Mouse (Mus musculus) left cerebral cortex, adult 18-20 months (tissue): ENCODE measurements at regions not wholly inside any gene's neighbourhood (a gene's known extent, or its start where the extent isn't known, plus 50 kb on each side); places are given as distances from the start of the nearest gene placed in this dataset.

ENCODE experiments used
- DNase-seq, 2 experiments: peaks; one replicate each; pipeline ENCODE4 v3.0.0; 2021 to 2022; ENCODE audit warnings: low spot score in 2 of 2, mixed read lengths in 1 of 2

DNA sequence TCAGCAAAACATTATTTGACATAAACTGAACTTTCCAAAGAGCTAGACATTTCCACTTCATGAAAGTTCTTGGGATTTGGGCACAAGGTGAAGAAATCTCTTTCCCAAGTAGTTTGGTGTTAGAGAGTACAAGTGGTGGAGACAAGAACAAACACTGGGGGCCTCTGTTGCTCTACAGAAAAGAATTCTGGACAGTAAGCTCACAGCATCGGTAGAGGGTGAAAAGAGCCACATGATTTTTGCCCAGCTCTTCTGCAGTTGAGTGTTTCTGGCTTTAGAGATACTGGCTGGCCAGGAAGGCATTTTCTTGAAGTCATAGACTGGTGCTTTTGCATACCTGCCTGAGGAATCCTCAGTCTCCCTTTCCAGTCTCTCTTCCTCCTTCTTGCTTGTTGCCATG lies 127.8 kb downstream of the Stk31 start:
- peak; percentile 3 to 15 for DNase-seq

DNA sequence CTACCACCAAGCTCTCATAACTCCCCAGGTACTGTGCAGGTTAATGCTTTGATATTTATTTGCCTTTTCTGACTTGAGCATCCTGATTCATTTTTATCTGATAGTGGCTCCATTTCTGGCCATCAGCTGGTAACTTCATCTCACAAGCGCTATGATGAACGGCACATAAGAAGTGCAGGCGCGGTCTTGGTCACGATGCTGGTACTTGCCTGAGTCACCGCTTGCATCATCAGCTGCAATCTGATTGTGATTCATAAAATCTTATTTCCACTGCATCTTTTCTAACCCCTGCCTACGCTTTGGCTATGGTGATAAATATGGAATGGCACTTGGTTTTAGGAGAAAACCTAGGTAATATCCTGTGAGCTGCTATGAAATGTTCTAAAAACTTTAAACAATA lies 128.3 kb downstream of the Stk31 start:
- DNase-seq, result peak in 1 of 2 experiments; percentile 4

DNA sequence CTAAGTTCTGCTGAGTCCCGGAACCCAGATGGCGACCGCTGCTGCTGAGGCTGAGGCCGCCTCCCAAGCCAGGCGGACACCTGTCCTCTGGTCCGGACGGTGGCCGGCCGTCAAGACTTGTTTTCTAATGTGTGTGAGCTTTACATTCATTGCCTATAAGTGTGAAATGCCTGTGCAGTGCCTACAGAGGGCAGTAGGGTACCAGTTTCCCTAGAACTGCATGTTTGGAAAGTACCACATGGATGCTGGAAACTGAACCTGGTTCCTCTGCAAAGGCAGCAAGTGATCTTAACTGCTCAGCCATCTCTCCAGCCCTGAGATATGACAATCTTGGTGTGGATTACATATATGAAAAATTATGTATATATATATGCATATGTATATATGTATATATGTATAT lies 138.6 kb downstream of the Stk31 start:
- DNase-seq, result no peak

DNA sequence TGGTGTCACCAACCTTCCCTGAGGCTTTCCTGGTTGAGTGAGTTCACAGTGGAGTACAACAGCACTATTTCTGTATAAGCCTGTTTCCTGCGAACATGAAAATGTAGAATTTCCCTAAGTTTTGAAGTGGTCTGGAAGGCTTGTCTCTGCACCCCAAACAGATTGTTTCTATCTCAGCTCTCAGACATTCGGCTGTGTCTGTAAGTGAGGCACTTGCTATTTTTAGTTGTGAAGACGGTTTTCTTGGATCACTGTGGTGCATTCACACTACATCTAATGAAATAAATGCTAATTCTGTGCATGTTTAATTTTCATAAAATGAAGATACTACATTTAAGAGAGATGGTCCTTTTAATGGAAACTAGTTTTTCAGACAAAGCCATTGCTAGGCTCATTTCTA lies 139.1 kb downstream of the Stk31 start:
- no peak for DNase-seq

DNA sequence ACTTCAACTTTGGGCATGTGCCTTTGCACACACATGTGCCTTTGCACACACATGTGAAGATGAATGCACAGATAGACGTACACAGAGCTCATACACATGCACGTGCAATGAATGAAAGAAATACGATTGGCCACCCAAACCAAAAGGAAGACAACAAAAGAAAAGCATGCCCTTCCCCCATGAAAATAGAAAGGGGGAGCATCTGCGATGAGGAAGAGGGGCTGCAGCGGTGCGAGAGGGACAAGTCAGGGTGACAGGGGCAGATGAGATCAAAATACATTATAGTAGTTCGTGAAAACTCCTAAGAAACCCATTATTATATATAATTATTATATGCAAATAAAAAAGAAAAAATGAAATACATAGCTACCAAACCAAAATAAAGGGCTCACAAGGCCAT lies 149.5 kb downstream of the Stk31 start:
- DNase-seq, result no peak

DNA sequence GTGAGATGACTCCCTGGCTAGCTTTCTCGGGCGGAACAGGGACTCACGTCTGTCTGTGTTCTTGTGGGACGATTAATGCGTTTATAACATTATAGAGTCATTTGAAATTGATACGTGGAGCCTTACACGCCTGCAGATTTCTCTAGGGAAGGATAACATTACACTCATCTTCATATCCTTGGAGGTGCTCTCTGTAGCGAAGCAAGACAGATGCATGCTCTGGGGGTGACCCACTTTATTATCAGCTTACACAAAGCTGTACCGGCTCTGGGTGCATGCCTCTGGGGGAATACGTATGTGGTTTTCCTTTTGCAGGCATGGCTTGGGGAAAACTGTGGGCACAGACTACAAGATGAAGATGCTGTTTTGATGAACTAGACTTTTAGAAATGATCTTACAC lies 159.7 kb downstream of the Stk31 start:
- DNase-seq, result no peak

DNA sequence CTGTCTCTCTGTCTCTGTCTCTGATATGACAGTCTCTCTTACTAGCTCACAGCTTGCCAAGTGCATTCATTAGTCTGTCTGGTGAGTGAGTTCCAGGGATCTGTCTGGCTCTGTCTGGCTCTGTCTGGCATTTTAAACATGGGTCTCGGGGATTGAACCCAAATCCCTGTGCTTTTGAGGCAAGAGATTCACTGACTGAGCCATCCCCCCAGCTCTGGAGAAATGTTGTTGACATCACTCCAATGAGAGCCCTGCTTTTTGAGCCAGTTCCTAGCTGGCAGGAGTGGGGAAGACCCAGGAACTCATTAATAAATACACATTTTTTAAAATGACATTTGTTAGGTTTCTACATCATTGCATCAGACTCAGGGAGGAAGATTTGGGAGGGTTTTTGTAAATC lies 163.1 kb downstream of the Stk31 start:
- no peak for DNase-seq

DNA sequence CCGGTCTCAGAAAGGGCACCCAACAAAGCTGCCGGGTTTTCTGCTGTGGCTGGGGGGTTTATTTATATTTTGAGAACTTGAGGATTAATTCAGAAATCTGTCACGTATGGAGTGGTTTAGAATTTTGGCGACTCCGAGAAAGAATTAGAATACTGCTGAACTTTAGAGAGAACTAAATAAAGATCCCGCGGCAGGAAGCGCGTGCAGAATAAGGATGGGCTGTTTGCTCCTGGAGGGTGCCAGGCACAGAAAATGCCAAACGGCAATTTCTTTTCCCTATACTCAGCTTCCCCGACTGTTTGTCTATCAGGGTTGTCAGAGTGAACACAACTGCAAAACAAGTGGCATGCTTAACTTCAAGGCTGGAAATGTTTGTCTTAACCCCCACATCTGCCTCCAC lies 163.7 kb downstream of the Stk31 start:
- no peak for DNase-seq

DNA sequence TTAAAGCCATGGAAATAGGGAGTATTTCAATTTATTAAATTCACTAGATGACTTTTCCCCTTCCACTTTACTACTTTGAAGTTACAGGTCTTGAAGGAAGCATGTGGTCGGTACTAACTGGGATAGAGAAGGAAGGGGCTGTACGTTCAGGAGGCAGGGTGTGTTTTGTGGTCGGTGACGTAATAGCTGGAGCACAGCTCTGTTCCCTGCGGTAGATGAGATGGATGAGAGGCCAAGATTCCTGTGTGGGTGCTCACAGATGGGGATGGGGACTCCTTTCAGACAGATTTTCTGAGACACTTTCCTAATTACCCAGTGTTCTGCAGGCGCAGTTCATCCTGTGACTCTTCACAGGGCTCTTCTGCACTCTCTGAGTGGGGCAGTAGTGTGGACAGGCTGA lies 182.9 kb downstream of the Stk31 start:
- no peak for DNase-seq

DNA sequence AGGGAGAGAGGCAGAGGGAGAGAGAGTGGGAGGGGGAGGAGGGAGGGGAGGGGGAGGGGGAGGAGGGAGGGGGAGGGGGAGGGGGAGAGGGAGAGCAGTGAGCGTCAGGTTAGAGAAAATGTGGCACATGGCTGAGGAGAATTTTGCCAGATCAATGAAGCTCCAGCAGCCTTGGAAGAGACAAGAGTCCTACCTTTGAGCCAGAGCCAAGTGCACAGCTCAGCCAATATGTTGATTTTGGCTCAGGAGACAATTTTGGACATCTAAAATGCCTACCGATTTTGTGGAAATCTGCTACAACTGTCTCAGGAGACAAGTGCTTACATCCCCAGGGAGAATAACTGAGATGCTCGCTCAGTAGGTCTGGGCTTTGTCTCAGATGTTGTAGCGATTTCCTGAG lies 184.3 kb downstream of the Stk31 start:
- no peak for DNase-seq

DNA sequence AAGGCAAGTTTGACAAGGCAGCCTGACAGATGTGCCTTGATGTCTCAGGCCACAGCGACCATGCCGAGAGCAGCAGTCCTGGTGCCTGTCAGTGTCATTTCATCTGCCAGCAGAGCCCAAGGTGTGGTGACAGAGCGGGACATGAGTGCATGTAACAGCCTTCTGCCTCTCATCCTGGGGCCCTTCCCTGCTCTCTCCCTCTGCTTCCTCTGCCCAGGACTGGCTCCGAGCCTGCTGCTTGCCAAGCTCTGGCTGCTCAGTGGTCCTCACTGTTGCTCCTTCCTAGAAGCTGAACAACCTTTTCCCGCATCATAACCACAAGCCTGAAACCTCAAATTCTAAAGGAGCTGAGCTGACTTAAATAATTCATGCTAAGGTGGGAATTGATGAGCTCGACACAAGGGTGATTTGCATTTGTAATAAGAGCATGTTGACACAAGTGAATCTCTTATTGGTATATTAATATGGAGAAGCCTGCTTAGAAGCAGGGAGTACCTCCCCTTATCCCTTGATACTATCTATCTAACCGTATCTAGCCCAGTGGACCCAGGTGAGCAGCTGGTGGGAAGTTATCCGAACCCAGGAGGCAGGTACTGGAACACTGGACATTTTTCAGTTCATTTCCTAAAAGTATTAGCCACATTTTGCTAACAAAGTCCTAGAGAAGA lies 186.8 kb downstream of the Stk31 start:
- DNase-seq, result no peak

DNA sequence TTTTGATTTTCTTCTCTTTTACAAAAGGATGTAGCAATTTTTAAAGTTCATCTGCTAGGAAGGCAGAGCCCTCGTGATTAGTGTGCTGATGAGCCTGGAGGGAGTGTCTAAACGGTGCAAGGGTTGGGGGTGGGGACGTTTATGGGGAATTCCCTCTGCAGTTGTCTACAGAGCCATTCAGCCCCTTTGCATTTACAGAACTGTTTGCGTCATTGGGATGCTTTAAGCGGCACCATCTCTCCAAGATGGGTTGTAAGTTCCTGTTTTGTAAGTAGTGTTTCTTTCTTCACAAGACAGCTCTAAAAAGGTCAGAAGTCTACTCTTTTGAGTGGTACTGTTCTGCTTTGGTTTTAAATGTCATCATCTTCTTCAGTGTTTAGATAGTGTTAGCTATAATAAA lies 191.1 kb downstream of the Stk31 start:
- no peak for DNase-seq

DNA sequence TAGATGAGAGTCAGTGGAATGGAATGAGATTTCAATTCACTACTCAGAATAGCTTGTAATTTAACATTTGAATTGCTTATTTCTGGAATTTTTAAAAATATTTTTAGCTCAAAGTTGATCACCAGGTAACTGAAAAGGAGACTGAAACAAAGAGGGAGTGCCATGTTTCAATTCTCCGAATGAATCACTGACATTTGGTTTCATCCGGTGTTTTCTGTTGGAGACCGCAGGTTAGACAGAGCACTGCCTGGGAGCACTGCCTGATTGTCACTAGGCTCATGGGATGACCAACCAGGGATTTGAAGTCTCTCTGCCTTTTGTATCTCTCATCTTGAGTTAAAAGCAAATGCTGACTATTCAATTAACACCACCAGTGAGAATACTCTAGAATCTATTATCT lies 193.3 kb downstream of the Stk31 start:
- DNase-seq, result no peak

DNA sequence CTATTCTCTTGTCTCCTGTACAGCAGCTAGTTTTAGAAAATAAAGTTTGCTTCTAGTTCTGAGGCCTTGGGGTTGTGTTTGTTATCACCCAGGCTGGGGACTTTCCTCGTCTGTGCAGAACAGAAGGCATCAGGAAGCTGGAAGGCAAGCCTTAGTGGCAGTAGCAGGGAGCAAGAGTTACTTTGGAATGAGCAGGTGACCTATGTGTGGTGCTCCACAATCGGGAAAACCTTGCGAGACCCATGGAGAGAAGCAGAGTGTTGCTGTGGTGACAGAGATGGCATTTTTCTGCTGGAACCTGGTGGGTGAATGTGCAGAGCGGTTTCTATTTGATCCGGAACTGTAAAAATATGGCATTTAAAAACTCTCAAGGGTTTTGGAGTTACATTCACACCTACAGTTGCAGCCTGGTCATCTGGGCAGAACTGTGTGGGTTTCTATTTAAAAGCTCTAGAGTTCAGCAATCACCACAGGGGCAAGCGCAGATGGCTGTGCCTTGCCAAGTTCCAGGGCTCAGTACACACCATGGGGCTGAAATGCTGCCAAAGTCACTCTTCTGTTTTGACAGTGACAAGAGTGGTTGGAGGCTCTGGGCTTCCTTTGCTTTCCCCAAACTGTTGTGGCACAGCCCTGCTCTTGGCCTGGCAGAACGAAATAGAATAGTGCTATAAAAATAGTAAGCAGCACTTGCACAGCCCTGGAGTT lies 195.7 kb downstream of the Stk31 start:
- DNase-seq, result peak; percentile 24 to 61

DNA sequence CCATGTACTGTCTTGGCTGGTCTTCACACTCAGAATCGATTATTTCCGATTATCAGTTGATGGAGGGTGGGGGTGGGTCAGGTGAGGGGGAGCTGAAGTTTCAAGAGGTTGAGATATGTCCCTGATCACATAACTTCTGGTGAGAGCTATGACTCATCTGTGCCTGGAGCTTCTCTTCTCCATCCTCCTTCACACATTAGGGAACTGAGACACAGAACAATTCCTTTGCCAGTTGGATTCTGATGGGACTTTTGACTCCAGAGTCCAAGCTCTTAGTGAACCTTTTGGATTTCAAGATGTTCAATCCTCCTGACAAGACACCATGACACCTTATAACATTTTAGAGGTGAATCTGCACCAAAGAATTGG lies 196.2 kb downstream of the Stk31 start:
- no peak for DNase-seq

DNA sequence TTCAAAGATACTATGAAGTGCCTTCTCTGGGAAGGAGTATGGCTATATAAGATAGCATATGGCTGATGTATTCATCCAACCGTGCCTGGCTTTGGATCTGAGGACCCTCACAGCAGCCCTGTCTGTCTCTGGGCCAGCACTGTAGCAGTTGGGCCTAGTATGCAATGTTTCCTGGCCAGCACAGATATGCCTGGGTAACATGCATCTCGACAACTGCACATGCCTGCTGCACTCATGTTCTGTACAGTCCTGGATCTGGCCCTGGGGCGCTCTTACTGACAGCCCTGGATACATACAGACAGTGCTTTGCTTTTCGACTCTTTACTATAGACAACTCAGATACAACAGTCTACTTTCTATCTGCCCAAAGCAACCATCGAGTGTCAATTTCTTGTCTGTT lies 197.3 kb downstream of the Stk31 start:
- no peak for DNase-seq

DNA sequence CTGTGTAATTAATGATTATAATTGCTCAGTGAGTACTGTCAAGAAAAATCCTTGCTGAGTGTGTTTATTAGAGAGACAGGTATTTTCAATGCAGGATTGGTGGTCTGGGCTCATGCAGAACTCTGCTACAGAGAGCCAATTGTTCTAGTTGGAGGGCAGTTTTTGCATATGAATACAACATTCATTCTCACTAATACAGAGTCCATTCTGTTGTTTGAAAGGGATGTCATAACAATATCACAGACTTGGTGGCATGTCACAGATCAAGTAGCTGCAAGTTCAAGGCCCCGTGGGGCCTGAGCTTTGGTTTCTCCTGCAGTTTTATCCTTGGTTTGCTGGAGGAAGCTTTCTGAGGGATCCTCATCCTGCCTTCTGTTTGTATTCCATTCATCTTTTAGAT lies 207.8 kb downstream of the Stk31 start:
- no peak for DNase-seq

DNA sequence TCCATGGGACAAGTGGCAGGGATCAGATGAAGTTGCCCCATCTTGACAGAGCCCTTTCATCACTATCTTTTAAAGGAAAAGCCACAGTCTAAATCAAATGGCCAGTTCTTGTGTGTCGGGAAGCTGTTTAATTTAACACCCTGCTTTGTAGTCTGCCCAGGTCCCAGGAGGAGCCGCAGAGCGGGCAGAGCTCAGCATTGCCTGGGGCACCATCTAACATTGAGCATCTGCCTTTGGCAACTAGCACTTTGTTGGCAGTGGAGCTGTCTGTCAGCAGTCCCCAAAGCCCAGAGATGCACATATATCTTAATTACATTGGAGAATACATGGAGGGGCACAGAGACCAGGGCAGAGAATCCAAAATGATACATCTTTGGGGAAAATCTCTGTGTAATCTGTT lies 208.4 kb downstream of the Stk31 start:
- no peak for DNase-seq

DNA sequence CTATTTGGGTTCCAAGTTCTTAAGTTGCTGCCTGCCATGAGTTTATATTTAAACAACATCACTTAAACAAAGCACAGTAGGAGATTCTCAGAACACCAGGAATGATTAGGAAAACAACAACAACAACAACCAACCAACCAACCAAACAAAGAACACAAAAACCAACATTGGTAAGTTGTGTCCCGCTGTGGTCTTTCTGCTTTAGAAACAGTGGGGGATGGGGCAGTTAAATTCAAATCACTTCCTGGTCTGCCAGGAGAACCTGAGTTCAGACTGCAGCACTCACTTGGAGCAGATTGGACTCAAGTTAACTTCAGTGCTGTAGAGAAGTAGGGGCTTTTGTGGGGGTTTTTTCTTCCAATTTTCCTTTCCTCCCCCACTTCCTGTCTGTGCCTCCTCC lies 210.6 kb downstream of the Stk31 start:
- DNase-seq, result no peak

DNA sequence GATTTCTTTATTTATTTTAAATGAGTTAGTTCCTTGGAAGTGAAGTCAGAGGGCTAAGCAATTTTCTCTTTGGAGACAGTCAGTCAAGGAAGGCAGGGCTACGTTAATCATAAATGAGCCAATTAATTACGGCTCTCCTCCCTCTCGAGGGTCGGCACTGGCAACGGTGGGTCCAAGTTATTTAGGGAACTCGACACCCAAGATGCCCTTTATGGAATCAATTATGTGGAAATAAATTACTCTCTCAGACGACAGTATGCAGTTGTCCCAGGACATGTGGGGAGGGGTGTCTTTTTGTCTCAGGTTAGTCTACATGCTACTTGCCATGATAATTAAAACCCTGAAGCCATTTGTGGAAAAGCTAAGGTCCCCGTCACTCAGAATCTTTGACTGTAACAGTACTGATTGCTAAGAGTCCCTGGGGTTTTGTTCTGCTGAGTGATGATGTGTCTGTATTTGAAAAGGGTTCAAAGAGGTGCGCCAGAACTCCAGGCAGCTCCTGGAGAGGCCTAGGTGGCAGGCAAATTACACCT lies 211.3 kb downstream of the Stk31 start:
- no peak for DNase-seq

DNA sequence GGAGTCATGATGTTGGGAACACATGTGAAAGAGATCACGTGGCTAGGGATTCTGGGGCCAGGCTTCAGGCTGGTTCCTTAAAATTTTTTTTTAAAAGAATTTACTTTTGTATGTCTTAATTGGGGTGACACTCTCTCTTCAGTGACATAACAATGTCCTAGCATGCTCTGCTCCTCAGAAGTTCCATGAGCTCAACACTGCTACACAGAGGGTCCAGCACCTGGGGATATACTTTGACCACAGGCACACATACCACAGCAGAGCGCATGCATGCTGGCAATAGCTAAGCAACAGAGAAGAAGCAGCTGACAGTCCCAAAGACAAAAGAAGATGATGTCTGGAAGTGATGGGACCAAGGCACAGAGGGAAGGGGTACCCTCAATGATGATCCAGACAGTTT lies 198.4 kb upstream of the Npy start:
- no peak for DNase-seq

DNA sequence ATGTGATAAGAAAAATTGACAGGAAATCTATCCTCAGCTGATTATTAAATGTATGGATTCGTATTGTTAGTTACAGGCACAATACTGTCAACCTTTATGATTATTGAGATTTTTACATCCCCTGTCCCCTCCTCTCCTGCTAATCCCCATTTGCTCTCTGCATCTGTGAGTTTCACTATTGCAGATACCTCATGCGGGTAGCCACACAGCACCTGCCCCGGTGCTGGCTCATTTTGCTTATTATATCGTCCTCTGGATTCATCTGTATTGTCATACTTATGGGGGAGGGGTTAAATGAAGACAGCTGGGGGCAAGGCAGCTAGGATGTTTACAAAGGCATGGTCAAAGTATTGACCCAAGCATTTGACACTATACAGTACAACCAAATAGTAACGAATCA lies 197.9 kb upstream of the Npy start:
- no peak for DNase-seq

DNA sequence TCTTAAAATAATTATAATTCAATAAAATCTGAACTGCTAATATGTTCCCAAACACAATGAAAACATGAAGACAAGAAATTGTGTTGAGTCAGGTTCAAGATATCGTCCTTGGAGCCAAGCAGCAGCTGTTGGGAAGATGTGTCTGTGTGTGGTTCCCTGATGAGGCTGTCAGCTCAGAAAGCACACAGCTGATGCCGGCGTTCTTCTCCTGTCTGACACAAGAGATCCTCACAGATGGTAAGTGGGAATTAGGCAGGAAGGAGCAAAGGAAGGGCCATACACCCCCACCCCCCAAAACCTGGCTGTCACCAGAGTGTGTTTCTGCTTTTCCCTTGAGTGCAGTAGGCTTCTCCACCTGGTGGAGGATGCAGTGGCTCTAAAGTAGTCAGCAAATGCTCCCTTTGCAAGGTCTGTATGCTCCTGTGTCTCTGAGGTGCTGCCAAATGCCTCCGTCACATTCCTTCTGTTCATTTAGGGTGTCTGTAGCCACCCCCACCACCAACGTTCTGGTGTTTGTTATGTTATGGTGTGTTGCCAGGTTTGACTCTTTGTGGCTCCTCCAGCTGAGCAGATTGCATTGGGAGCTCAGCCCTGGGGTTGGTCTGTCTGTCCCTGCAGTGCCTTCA lies 188.9 kb upstream of the Npy start:
- DNase-seq, result peak; percentile 38 to 58
